8 mouse cellular contexts compared by ENCODE assay signal in the genomic region with DNA sequence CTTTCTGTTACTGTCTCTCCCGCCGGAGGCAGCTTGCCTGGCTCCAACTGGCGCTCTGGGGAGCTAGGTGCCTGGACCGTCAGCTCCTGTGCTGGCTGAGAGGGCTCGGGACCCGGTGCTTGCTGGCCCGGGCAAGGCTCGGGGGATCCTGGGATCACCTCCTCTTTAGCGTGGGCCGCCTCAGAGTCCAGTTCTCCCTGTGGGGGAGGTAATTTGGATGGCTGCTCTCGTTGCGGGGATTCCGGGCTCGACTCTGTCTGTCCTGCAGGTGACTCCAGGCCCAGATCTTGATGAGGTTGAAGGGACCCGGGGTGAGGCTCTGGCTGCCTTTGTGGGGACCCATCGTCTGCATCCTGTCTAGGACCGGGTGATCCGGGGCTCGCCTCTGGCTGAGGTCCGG. TPM values are rescaled to one million over a fixed set of nuclear protein-coding genes. Genes with fewer than 3 reads are reported as not detected.
A peak's percentile ranks its signal among the peaks of the same experiment; 100 is the strongest.
DNase-seq lines count a peak whose midpoint lies in the region; ATAC-seq and TF ChIP-seq lines count a peak whose summit lies in the region.

No protein-coding gene starts in this region.

- H3K4me1 ChIP-seq in ES-E14 (ENCODE audit: control insufficient read depth in 2 of 2, insufficient read depth in 2 of 2, low read length in 2 of 2, poor library complexity in 1 of 2), result peaks cover 7 to 17% of the 10 kb centered on the region in 2 experiments; a peak in 3 of 4 replicates
- peaks cover 30% of the 10 kb centered on the region for H3K4me1 ChIP-seq in embryonic facial prominence, embryonic 12.5 days
- peaks cover 36% of the 10 kb centered on the region for H3K4me1 ChIP-seq in intestine, embryonic 14.5 days (replicated peaks; ENCODE audit: control insufficient read depth, insufficient read depth, low read length)
- H3K4me1 ChIP-seq in midbrain, embryonic 15.5 days, result peaks cover 31% of the 10 kb centered on the region

- no peak for ATAC-seq in embryonic facial prominence, embryonic 12.5 days (ENCODE audit: insufficient number of reproducible peaks, insufficient read depth, low FRiP score, low TSS enrichment)
- ATAC-seq in intestine, embryonic 14.5 days (replicated peaks; ENCODE audit: low FRiP score, low TSS enrichment, low read depth), result no peak
- ATAC-seq in midbrain, embryonic 15.5 days (replicated peaks), result peak; percentile 18

- H3K9ac ChIP-seq in ES-E14 (ENCODE audit: insufficient read depth, low read depth, low read length, poor library complexity, severe bottlenecking), result peak overlapping the region; percentile 89
- peak overlapping the region; percentile 84 for H3K9ac ChIP-seq in embryonic facial prominence, embryonic 12.5 days
- H3K9ac ChIP-seq in intestine, embryonic 14.5 days (ENCODE audit: low read length), result peak overlapping the region; percentile 74
- peak overlapping the region; percentile 78 for H3K9ac ChIP-seq in midbrain, embryonic 15.5 days

- H3K27me3 ChIP-seq in embryonic facial prominence, embryonic 12.5 days, result peaks cover 3% of the 10 kb centered on the region; the same call in 1 of the 2 replicates
- H3K27me3 ChIP-seq in intestine, embryonic 14.5 days (replicated peaks; ENCODE audit: control insufficient read depth, insufficient read depth, low read length), result no peaks in the 10 kb centered on the region
- no peaks in the 10 kb centered on the region for H3K27me3 ChIP-seq in midbrain, embryonic 15.5 days (replicated peaks)

- peak overlapping the region; percentile 100 for H3K4me2 ChIP-seq in embryonic facial prominence, embryonic 12.5 days (replicated peaks)
- peak overlapping the region; percentile 84 for H3K4me2 ChIP-seq in intestine, embryonic 14.5 days (ENCODE audit: low read length)
- H3K4me2 ChIP-seq in midbrain, embryonic 15.5 days, result peak overlapping the region; percentile 100

- no peaks in the 10 kb centered on the region for H3K9me3 ChIP-seq in ES-E14 (ENCODE audit: control insufficient read depth, insufficient read depth, low read depth, low read length)
- H3K9me3 ChIP-seq in embryonic facial prominence, embryonic 12.5 days, result no peaks in the 10 kb centered on the region
- no peaks in the 10 kb centered on the region for H3K9me3 ChIP-seq in intestine, embryonic 14.5 days (ENCODE audit: control insufficient read depth, low read length)
- H3K9me3 ChIP-seq in midbrain, embryonic 15.5 days, result no peaks in the 10 kb centered on the region

- WGBS in embryonic facial prominence, embryonic 12.5 days, result under 1% methylated on average over 20 of the region's 20 CpGs
- WGBS in intestine, embryonic 14.5 days, result 0% methylated on average over 20 of the region's 20 CpGs
- 1% methylated on average over 20 of the region's 20 CpGs for WGBS in midbrain, embryonic 15.5 days

- in situ Hi-C loops in ES-E14 (cut with MboI; ENCODE audit: low sequenced_read_pairs in 2 of 2, unreplicated experiment in 2 of 2), result no loop called here

- DNase-seq in layer of hippocampus, postnatal 10 days (ENCODE audit: low spot score in 2 of 2), result peak; percentile 21 to 33
- no peak for DNase-seq in layer of hippocampus, adult 11-12 months (ENCODE audit: low spot score)
- no peak for DNase-seq in ES-E14 (ENCODE audit: low read depth, low spot score)
- DNase-seq in intestine, embryonic 14.5 days (ENCODE audit: low spot score), result peak; percentile 64
- DNase-seq in urinary bladder, adult 2 months (ENCODE audit: low spot score), result no peak
- no peak for DNase-seq in adrenal gland, adult 8-10 months

- peak overlapping the region; percentile 68 to 89 for H3K4me3 ChIP-seq in ES-E14 (ENCODE audit: insufficient read depth in 1 of 2, low read depth in 1 of 2, low read length in 2 of 2, poor library complexity in 1 of 2, severe bottlenecking in 1 of 2)
- peak overlapping the region; percentile 87 for H3K4me3 ChIP-seq in embryonic facial prominence, embryonic 12.5 days
- H3K4me3 ChIP-seq in intestine, embryonic 14.5 days (ENCODE audit: low read depth, low read length), result peak overlapping the region; percentile 63
- H3K4me3 ChIP-seq in midbrain, embryonic 15.5 days, result peak overlapping the region; percentile 76

- peaks cover 27% of the 10 kb centered on the region for H3K36me3 ChIP-seq in ES-E14 (ENCODE audit: control insufficient read depth, insufficient read depth, low read length, poor library complexity, severe bottlenecking)
- peaks cover 29% of the 10 kb centered on the region for H3K36me3 ChIP-seq in embryonic facial prominence, embryonic 12.5 days
- peaks cover 28% of the 10 kb centered on the region for H3K36me3 ChIP-seq in intestine, embryonic 14.5 days (ENCODE audit: control insufficient read depth, insufficient read depth, low read length)
- peaks cover 10% of the 10 kb centered on the region; the same call in 1 of the 2 replicates for H3K36me3 ChIP-seq in midbrain, embryonic 15.5 days (replicated peaks)

- peak overlapping the region; percentile 3; the same call in 1 of the 2 replicates for H3K27ac ChIP-seq in ES-E14 (ENCODE audit: insufficient read depth, low read depth, low read length, poor library complexity, severe bottlenecking)
- no peak overlapping the region for H3K27ac ChIP-seq in embryonic facial prominence, embryonic 12.5 days
- H3K27ac ChIP-seq in intestine, embryonic 14.5 days (ENCODE audit: low read depth), result no peak overlapping the region
- no peak overlapping the region for H3K27ac ChIP-seq in midbrain, embryonic 15.5 days

TF ChIP-seq in ES-E14, 5 proteins besides CTCF, POLR2A, EP300 and RAD21:
- TF ChIP-seq ZC3H11A (IDR thresholded peaks at IDR 0.05; ENCODE audit: borderline replicate concordance, low read depth, low read length) (no peak), CHD2 (IDR thresholded peaks at IDR 0.05; ENCODE audit: low read depth, low read length) (no peak), MAFK (IDR thresholded peaks at IDR 0.05; ENCODE audit: insufficient read depth, low read depth, low read length) (no peak), ZNF384 (IDR thresholded peaks at IDR 0.05; ENCODE audit: low read depth, low read length) (no peak)

RNA-seq across cellular contexts. Expression of a gene that starts 0.7 kb away (rescaled TPM):
- total RNA-seq in layer of hippocampus, postnatal 10 days (2021), result 1 to 10 TPM; 9.3 to 9.9 TPM
- 25.7 and 29.1 TPM in 2 replicates for total RNA-seq in ES-E14 (2012; rRNA removed)
- polyA plus RNA-seq in embryonic facial prominence, embryonic 12.5 days (2016; fragmentation: Nextera tagmentation; extraction: Ambion mirVana), result 32.3 and 32.8 TPM in 2 replicates
- 29.7 and 32.4 TPM in 2 replicates for polyA plus RNA-seq in intestine, embryonic 14.5 days (2014; fragmentation: Nextera tagmentation; extraction: Ambion mirVana)
- polyA plus RNA-seq in midbrain, embryonic 15.5 days (2015; fragmentation: Nextera tagmentation; extraction: Ambion mirVana), result 13.3 and 14.1 TPM in 2 replicates
- 7.3 and 7.9 TPM in 2 replicates for polyA plus RNA-seq in urinary bladder, adult 2 months (2012; rRNA removed)
- 10 to 100 TPM; 13.6 to 20.2 (median 17.0) TPM for total RNA-seq in adrenal gland, adult 8-10 months (2022)

RNA-seq across cellular contexts. Expression of a gene that starts 11.5 kb away (rescaled TPM):
- total RNA-seq in layer of hippocampus, postnatal 10 days (2021), result under 1 TPM; 0.29 to 0.39 TPM
- 0.67 and 1.1 TPM in 2 replicates for total RNA-seq in ES-E14 (2012; rRNA removed)
- polyA plus RNA-seq in embryonic facial prominence, embryonic 12.5 days (2016; fragmentation: Nextera tagmentation; extraction: Ambion mirVana), result 0.14 and 0.18 TPM in 2 replicates
- polyA plus RNA-seq in intestine, embryonic 14.5 days (2014; fragmentation: Nextera tagmentation; extraction: Ambion mirVana), result 0.07 TPM in 1 of 2 replicates, not detected in the other
- polyA plus RNA-seq in midbrain, embryonic 15.5 days (2015; fragmentation: Nextera tagmentation; extraction: Ambion mirVana), result 0.06 and 0.12 TPM in 2 replicates
- polyA plus RNA-seq in urinary bladder, adult 2 months (2012; rRNA removed), result 0.06 TPM in 2 replicates
- total RNA-seq in adrenal gland, adult 8-10 months (2022), result under 1 TPM in 3 of 4 experiments, not detected in 1; 0.09 to 0.27 (median 0.24) TPM

RNA-seq across cellular contexts. Expression of a gene that starts 26.1 kb away (rescaled TPM):
- not detected for total RNA-seq in layer of hippocampus, postnatal 10 days (2021)
- total RNA-seq in ES-E14 (2012; rRNA removed), result 6.2 and 8.3 TPM in 2 replicates
- not detected in 2 replicates for polyA plus RNA-seq in embryonic facial prominence, embryonic 12.5 days (2016; fragmentation: Nextera tagmentation; extraction: Ambion mirVana)
- polyA plus RNA-seq in intestine, embryonic 14.5 days (2014; fragmentation: Nextera tagmentation; extraction: Ambion mirVana), result 7.9 TPM in 2 replicates
- not detected in 2 replicates for polyA plus RNA-seq in midbrain, embryonic 15.5 days (2015; fragmentation: Nextera tagmentation; extraction: Ambion mirVana)
- 0.06 TPM in 1 of 2 replicates, not detected in the other for polyA plus RNA-seq in urinary bladder, adult 2 months (2012; rRNA removed)
- 10 to 100 TPM in 2 of 4 experiments, 1 to 10 TPM in 1, not detected in 1; 1.1 to 60.0 (median 24.4) TPM for total RNA-seq in adrenal gland, adult 8-10 months (2022)

RNA-seq across cellular contexts. Expression of a gene that starts 28.0 kb away (rescaled TPM):
- not detected for total RNA-seq in layer of hippocampus, postnatal 10 days (2021)
- total RNA-seq in ES-E14 (2012; rRNA removed), result 0.09 TPM in 1 of 2 replicates, not detected in the other
- polyA plus RNA-seq in embryonic facial prominence, embryonic 12.5 days (2016; fragmentation: Nextera tagmentation; extraction: Ambion mirVana), result 0.10 TPM in 1 of 2 replicates, not detected in the other
- not detected in 2 replicates for polyA plus RNA-seq in intestine, embryonic 14.5 days (2014; fragmentation: Nextera tagmentation; extraction: Ambion mirVana)
- 0.49 and 0.79 TPM in 2 replicates for polyA plus RNA-seq in midbrain, embryonic 15.5 days (2015; fragmentation: Nextera tagmentation; extraction: Ambion mirVana)
- polyA plus RNA-seq in urinary bladder, adult 2 months (2012; rRNA removed), result 0.56 and 1.4 TPM in 2 replicates
- total RNA-seq in adrenal gland, adult 8-10 months (2022), result not detected

RNA-seq across cellular contexts. Expression of a gene that starts 44.6 kb away (rescaled TPM):
- not detected for total RNA-seq in layer of hippocampus, postnatal 10 days (2021)
- total RNA-seq in ES-E14 (2012; rRNA removed), result 0.32 TPM in 1 of 2 replicates, not detected in the other
- polyA plus RNA-seq in embryonic facial prominence, embryonic 12.5 days (2016; fragmentation: Nextera tagmentation; extraction: Ambion mirVana), result not detected in 2 replicates
- 0.24 and 0.34 TPM in 2 replicates for polyA plus RNA-seq in intestine, embryonic 14.5 days (2014; fragmentation: Nextera tagmentation; extraction: Ambion mirVana)
- polyA plus RNA-seq in midbrain, embryonic 15.5 days (2015; fragmentation: Nextera tagmentation; extraction: Ambion mirVana), result not detected in 2 replicates
- polyA plus RNA-seq in urinary bladder, adult 2 months (2012; rRNA removed), result not detected in 2 replicates
- total RNA-seq in adrenal gland, adult 8-10 months (2022), result not detected

Comparison
In these comparisons a context has a peak if more than half of its experiments do, and no peak if none do; other contexts are left out.
1. DNase-seq: peak in layer of hippocampus, postnatal 10 days (2 of 2) and intestine, embryonic 14.5 days (single experiment); none in layer of hippocampus, adult 11-12 months (single experiment), ES-E14 (single experiment), urinary bladder, adult 2 months (single experiment) and adrenal gland, adult 8-10 months (single experiment).
2. Peak in every context shown above with its lines, with median percentiles within 50 percentile points of each other: H3K4me3 ChIP-seq, H3K9ac ChIP-seq and H3K4me2 ChIP-seq.